Mouse (Mus musculus) CH12.LX (cell line): ENCODE results near the gene Usp42.

Experiments
- BHLHE40 ChIP-seq: IDR thresholded peaks from 2 replicates; pipeline ENCODE4 v1.6.1; 2011; ENCODE audit warnings: mild to moderate bottlenecking, low read depth, low read length, improper control_type of control experiment
- CHD2 ChIP-seq: IDR thresholded peaks from 2 replicates; pipeline ENCODE4 v1.6.1; 2011; ENCODE audit warnings: low read length, improper control_type of control experiment
- CTCF ChIP-seq, 2 experiments: IDR thresholded peaks in 1 of 2; conservative IDR thresholded peaks in 1 of 2; 2 replicates each; pipeline ENCODE4 v1.5.1; 2011 to 2012; ENCODE audit warnings: low read depth in 2 of 2, low read length in 2 of 2, improper control_type of control experiment in 1 of 2, inconsistent platforms in 1 of 2, mild to moderate bottlenecking in 1 of 2, moderate library complexity in 1 of 2
- ELF1 ChIP-seq: IDR thresholded peaks from 2 replicates; pipeline ENCODE4 v1.6.1; 2014; ENCODE audit warnings: low read depth, mild to moderate bottlenecking, inconsistent platforms, low read length, improper control_type of control experiment
- EP300 ChIP-seq: IDR thresholded peaks from 2 replicates; pipeline ENCODE4 v1.6.1; 2011; ENCODE audit warnings: low read length, improper control_type of control experiment
- HCFC1 ChIP-seq: IDR thresholded peaks from 2 replicates; pipeline ENCODE4 v1.6.1; 2012; ENCODE audit warnings: low read depth, mild to moderate bottlenecking, inconsistent platforms, low read length, improper control_type of control experiment
- IRF4 ChIP-seq: IDR thresholded peaks from 2 replicates; pipeline ENCODE4 v1.6.1; 2014; ENCODE audit warnings: low read depth, mild to moderate bottlenecking, inconsistent platforms, low read length, improper control_type of control experiment
- JUN ChIP-seq: IDR thresholded peaks from 2 replicates; pipeline ENCODE4 v1.6.1; 2011; ENCODE audit warnings: low read depth, mild to moderate bottlenecking, low read length, improper control_type of control experiment, moderate library complexity; ENCODE audit not compliant: insufficient read depth
- MAX ChIP-seq: IDR thresholded peaks from 2 replicates; pipeline ENCODE4 v1.6.1; 2011; ENCODE audit warnings: low read length, improper control_type of control experiment
- MAZ ChIP-seq: IDR thresholded peaks from 2 replicates; pipeline ENCODE4 v1.6.1; 2012; ENCODE audit warnings: low read depth, mild to moderate bottlenecking, inconsistent platforms, low read length, improper control_type of control experiment, moderate library complexity
- NRF1 ChIP-seq: IDR thresholded peaks from 2 replicates; pipeline ENCODE4 v1.6.1; 2014; ENCODE audit warnings: low read depth, mild to moderate bottlenecking, inconsistent platforms, low read length, improper control_type of control experiment, moderate library complexity
- POLR2A ChIP-seq: IDR thresholded peaks from 2 replicates; pipeline ENCODE4 v1.6.1; 2011; ENCODE audit warnings: low read depth, mild to moderate bottlenecking, improper control_type of control experiment, low read length
- SIN3A ChIP-seq: IDR thresholded peaks from 2 replicates; pipeline ENCODE4 v1.6.1; 2012; ENCODE audit warnings: low read length, improper control_type of control experiment, inconsistent platforms

- TF ChIP-seq CTCF (conservative IDR thresholded peaks at IDR 0.05 in 1 of 2, IDR thresholded peaks at IDR 0.05 in 1 of 2; ENCODE audit: low read depth in 2 of 2, low read length in 2 of 2), result no peak
- TF ChIP-seq MAX, result no peak
- no peak for TF ChIP-seq BHLHE40
- TF ChIP-seq POLR2A, result no peak
- no peak for TF ChIP-seq NRF1
- no peak for TF ChIP-seq JUN
- no peak for TF ChIP-seq IRF4
- TF ChIP-seq HCFC1, result no peak
- no peak for TF ChIP-seq EP300
- TF ChIP-seq SIN3A, result no peak
- no peak for TF ChIP-seq ELF1
- TF ChIP-seq MAZ, result no peak
- TF ChIP-seq CHD2, result no peak
Observed at GRCm38 (mm10) chr5:143698454-143698853, 33.6 kb downstream of the Usp42 start.
